Mouse (Mus musculus) stomach, embryonic 16.5 days (tissue): ENCODE measurements at regions not wholly inside any gene's neighbourhood (a gene's known extent, or its start where the extent isn't known, plus 50 kb on each side); places are given as distances from the start of the nearest gene placed in this dataset.

ENCODE experiments used
- ATAC-seq: fragments of 200-750 bp; cut with Nextera tagmentation; 2 replicates; pipeline ENCODE4 v1.8.0; 2017; ENCODE audit warnings: moderate number of reproducible peaks, moderate TSS enrichment; ENCODE audit not compliant: insufficient read depth, low FRiP score
- H3K27ac ChIP-seq: fragments of 300-500 bp; sonication (generic); 2 replicates; pipeline ENCODE4 v1.5.1; 2014; ENCODE audit warnings: low read length
- H3K27me3 ChIP-seq: fragments of 300-500 bp; sonication (generic); 2 replicates; pipeline ENCODE4 v1.6.1; 2014; ENCODE audit warnings: low read length, control low read depth, mixed read lengths; ENCODE audit not compliant: control insufficient read depth, insufficient read depth
- H3K36me3 ChIP-seq: fragments of 300-500 bp; sonication (generic); 2 replicates; pipeline ENCODE4 v1.6.1; 2014; ENCODE audit warnings: low read length; ENCODE audit not compliant: control insufficient read depth, insufficient read depth
- H3K4me1 ChIP-seq: fragments of 300-500 bp; sonication (generic); 2 replicates; pipeline ENCODE4 v1.6.1; 2014; ENCODE audit warnings: low read length, control low read depth, mixed read lengths; ENCODE audit not compliant: control insufficient read depth, insufficient read depth
- H3K4me2 ChIP-seq: fragments of 300-500 bp; sonication (generic); 2 replicates; pipeline ENCODE4 v1.6.1; 2014; ENCODE audit warnings: low read depth, low read length, mixed read lengths
- H3K4me3 ChIP-seq: fragments of 300-500 bp; sonication (generic); replicated peaks from 2 replicates; pipeline ENCODE4 v1.5.1; 2014; ENCODE audit warnings: mild to moderate bottlenecking, low read length
- H3K9ac ChIP-seq: fragments of 300-500 bp; sonication (generic); 2 replicates; pipeline ENCODE4 v1.6.1; 2014; ENCODE audit warnings: low read length
- H3K9me3 ChIP-seq: fragments of 300-500 bp; sonication (generic); replicated peaks from 2 replicates; pipeline ENCODE4 v1.6.1; 2016; ENCODE audit warnings: low read length, control low read depth; ENCODE audit not compliant: control insufficient read depth
- WGBS: fragments of 180-500 bp; shearing (Covaris S2); extraction: QIAGEN DNeasy Blood & Tissue Kit; methylation state at CpG from one replicate; pipeline ENCODE4 v1.1.7; 2014; 5-methylcytosine and 5-hydroxymethylcytosine counted together

DNA sequence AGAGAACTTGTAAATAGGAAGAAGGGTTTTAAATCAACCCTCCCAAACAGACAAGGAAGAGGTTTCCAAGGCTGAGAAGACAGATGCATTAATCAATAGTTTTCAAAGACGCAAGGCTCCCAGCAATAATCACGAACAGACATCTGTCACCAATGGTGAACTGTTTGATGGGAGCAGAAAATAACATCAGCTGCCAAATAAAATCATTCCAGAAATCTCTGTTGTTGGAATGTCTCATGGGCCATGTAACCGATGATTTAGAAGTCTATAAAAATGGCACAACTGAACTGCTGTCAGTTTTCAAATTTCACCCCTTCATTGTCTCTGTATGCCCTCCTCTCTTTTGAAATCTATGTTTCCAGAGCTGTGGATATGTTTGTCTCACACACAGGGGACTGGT, 152.7 kb downstream of the Ccdc71l start:
- H3K27ac ChIP-seq: no peak overlapping the region
- 86% methylated on average over 3 of the region's 3 CpGs for WGBS

DNA sequence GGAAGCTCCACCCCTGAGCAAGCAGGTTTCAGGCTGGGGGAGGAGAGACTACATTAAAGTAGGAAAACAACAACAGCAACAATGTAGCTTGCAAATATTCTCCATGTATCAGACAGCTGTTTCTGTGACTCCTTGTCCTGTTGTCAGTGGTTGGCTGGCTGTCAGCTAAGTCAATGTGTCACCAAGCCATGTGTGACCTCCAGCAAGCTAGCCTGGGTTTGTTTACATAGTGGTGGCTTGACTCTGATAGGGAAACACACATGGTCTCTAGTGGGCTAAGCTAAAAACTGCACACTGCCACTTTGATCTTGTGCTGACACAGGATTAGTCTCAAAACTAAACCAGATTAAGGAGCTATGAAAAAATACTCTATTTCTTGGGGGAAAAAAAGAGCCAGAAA, 155.1 kb downstream of the Ccdc71l start:
- H3K27ac ChIP-seq: no peak overlapping the region
- ATAC-seq: peak; percentile 83; the same call in 1 of the 2 replicates
- H3K27me3 ChIP-seq: no peaks in the 10 kb centered on the region
- no peaks in the 10 kb centered on the region for H3K4me1 ChIP-seq
- H3K9ac ChIP-seq: no peak overlapping the region
- no peaks in the 10 kb centered on the region for H3K9me3 ChIP-seq
- H3K36me3 ChIP-seq: no peaks in the 10 kb centered on the region
- no peak overlapping the region for H3K4me3 ChIP-seq
- no peak overlapping the region for H3K4me2 ChIP-seq

More for the DNA sequence above, 152.7 kb downstream of the Ccdc71l start:
- no peaks in the 10 kb centered on the region for H3K36me3 ChIP-seq
- no peak overlapping the region for H3K9ac ChIP-seq
- no peaks in the 10 kb centered on the region for H3K4me1 ChIP-seq
- H3K27me3 ChIP-seq: no peaks in the 10 kb centered on the region
- ATAC-seq: no peak
- H3K4me2 ChIP-seq: no peak overlapping the region
- no peak overlapping the region for H3K4me3 ChIP-seq
- H3K9me3 ChIP-seq: no peaks in the 10 kb centered on the region

DNA sequence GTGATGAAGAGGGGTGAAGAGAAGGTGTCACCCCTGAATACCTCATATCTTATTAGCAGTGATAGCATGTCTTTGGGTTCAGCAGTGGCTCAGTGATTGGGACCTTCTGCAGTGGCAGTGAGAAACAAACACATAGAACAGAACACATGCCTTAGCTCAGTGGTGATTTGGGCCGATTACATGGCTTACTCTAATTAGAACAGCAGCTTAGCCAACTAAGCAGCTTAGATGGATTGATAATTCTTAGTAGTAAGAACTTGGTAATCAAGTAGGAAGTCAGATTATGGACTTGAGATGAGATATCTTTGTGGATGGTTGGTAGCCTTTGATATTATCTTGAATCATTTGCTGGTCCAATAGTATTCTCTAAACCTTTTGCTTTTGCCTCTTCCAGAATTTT, 167.0 kb downstream of the Ccdc71l start:
- no peak for ATAC-seq
- no peaks in the 10 kb centered on the region for H3K27me3 ChIP-seq
- H3K27ac ChIP-seq: no peak overlapping the region
- no peak overlapping the region for H3K4me3 ChIP-seq
- H3K36me3 ChIP-seq: no peaks in the 10 kb centered on the region
- peaks cover 8% of the 10 kb centered on the region; the same call in 1 of the 2 replicates for H3K9me3 ChIP-seq
- no peak overlapping the region for H3K4me2 ChIP-seq
- no peak overlapping the region for H3K9ac ChIP-seq
- WGBS: 79% methylated on average over 1 of the region's 1 CpGs
- H3K4me1 ChIP-seq: no peaks in the 10 kb centered on the region

DNA sequence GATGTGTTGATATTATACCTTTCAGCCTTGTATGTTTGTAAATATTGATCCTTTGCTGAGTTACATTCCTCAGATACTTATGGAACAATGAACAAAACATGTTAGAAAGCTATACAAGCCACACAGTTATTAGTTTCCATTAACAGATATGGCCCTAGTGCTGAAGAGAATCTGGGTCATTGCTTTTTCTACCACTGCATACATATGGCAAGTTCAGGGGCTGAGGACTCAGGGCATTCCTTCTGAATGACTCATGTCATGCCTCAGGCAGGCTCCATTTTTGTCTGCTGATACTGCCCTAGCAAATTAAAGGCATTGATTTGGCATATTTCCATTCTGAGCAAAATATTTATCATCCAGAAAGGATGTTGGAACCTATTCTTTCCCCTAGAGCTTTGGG, 167.9 kb downstream of the Ccdc71l start:
- H3K4me3 ChIP-seq: no peak overlapping the region
- no peak overlapping the region for H3K9ac ChIP-seq
- H3K9me3 ChIP-seq: peaks cover 8% of the 10 kb centered on the region; the same call in 1 of the 2 replicates
- H3K36me3 ChIP-seq: no peaks in the 10 kb centered on the region
- no peaks in the 10 kb centered on the region for H3K4me1 ChIP-seq
- no peaks in the 10 kb centered on the region for H3K27me3 ChIP-seq
- no peak overlapping the region for H3K4me2 ChIP-seq
- no peak overlapping the region for H3K27ac ChIP-seq
- ATAC-seq: no peak

DNA sequence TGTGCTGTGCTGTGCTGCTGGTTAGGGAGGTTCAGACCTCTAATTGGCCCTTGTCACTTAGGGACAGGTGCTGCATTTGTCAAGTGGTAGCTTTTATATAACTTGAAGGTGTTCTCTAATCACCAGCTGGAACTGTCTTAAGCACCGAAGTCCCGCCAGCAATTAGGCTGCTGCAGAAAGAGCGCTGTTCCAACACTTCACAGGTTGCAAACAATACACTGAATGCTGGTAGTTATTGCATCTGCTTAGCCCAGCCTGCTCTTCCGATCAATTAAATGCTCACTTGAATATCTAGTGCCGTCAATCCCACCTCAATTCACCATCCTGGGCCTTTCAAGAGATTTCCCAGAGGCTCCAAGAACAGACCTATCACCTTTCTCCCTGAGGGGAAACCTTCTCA, 175.3 kb downstream of the Ccdc71l start:
- WGBS: 81% methylated on average over 5 of the region's 5 CpGs
- H3K4me1 ChIP-seq: no peaks in the 10 kb centered on the region
- H3K9ac ChIP-seq: no peak overlapping the region
- H3K4me3 ChIP-seq: no peak overlapping the region
- ATAC-seq: no peak
- no peaks in the 10 kb centered on the region for H3K27me3 ChIP-seq
- no peak overlapping the region for H3K4me2 ChIP-seq
- H3K36me3 ChIP-seq: no peaks in the 10 kb centered on the region
- H3K27ac ChIP-seq: no peak overlapping the region
- 0 out of 2 replicates have a peak, but pooled peaks cover 1% of the 10 kb centered on the region for H3K9me3 ChIP-seq

DNA sequence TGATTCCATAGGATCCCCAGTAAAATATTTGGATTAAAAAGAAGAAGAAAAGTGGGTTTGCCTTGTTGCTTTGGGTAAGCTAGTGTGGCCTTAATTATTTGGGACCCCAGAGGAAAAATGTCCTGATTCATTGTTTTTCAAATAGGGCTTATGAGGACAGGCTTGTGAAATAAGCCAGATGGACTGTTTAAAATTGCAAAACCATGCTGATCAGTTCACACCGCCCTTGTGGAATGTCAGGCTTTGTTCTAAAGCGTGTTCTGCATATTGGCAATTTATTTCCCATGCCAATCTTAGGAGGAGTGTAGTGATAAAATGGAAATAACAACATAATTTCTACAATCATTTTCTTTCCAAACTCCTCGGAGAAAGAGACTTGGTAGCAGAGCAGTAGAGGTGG, 189.3 kb downstream of the Ccdc71l start:
- ATAC-seq: no peak
- WGBS: 54% methylated on average over 3 of the region's 3 CpGs
- Histone ChIP-seq H3K4me3 (no peak overlapping the region), H3K4me2 (no peak overlapping the region), H3K27ac (no peak overlapping the region), H3K4me1 (no peaks in the 10 kb centered on the region), H3K27me3 (no peaks in the 10 kb centered on the region), H3K9me3 (no peaks in the 10 kb centered on the region), H3K9ac (no peak overlapping the region), H3K36me3 (no peaks in the 10 kb centered on the region)

DNA sequence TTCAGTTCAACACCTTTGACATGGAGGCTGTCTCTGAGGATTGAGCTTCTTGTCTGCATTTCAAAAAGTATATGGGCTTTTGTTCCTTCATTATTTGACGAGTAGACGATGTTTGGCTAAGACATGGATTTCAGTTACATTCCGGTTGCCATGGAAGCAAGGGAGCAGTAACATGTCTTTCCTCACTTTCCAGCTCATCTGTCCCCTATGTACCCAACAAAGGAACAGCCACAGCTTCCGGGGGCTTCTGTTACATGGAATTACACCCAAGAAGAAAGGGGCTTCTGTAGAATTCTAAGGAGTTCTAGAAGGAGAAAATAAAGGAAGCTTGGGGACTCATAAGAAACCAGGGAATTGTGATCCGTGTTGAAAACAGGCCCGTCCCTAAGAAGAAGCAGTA, 202.8 kb downstream of the Ccdc71l start:
- no peak for ATAC-seq
- Histone ChIP-seq H3K27me3 (no peaks in the 10 kb centered on the region), H3K27ac (no peak overlapping the region), H3K4me1 (no peaks in the 10 kb centered on the region), H3K9me3 (no peaks in the 10 kb centered on the region), H3K4me2 (no peak overlapping the region), H3K4me3 (no peak overlapping the region), H3K36me3 (no peaks in the 10 kb centered on the region), H3K9ac (no peak overlapping the region)
- WGBS: 82% methylated on average over 6 of the region's 6 CpGs

DNA sequence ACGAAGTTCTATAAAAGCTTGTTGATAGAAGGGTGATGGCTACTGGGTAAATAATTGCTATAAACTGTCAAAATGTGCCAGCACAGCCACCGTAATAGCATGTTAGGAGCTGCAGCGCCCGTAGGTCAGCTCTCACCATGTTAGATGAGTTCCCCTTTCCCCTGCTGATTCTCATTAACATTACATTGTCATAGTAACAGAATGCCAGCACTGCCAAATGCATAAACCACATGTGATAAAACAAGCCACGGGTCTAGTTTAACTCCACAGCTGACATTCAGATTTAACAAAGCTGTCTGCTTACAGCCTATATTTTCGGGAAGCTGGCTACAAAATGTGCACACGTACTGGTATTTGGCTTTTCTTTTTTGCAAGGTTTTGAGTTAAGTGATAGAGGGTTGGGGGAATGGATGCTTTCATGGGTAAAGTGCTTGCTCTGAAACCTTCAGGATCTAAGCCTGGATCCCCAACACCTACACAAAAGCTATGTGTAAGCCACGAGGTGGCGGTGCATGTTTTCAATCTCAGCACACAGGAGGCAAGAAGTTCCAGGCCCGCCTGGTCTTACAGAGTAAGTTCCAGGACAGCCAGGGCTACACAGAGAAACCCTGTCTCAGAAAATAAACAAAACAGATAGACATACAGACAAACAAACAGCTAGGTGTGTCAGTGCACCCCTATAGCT, 217.1 kb upstream of the Nampt start:
- no peak overlapping the region for H3K9ac ChIP-seq
- H3K4me1 ChIP-seq: no peaks in the 10 kb centered on the region
- no peaks in the 10 kb centered on the region for H3K9me3 ChIP-seq
- ATAC-seq: no peak
- H3K4me2 ChIP-seq: no peak overlapping the region
- WGBS: 75% methylated on average over 10 of the region's 10 CpGs
- H3K4me3 ChIP-seq: no peak overlapping the region
- H3K27me3 ChIP-seq: no peaks in the 10 kb centered on the region
- no peak overlapping the region for H3K27ac ChIP-seq
- no peaks in the 10 kb centered on the region for H3K36me3 ChIP-seq

DNA sequence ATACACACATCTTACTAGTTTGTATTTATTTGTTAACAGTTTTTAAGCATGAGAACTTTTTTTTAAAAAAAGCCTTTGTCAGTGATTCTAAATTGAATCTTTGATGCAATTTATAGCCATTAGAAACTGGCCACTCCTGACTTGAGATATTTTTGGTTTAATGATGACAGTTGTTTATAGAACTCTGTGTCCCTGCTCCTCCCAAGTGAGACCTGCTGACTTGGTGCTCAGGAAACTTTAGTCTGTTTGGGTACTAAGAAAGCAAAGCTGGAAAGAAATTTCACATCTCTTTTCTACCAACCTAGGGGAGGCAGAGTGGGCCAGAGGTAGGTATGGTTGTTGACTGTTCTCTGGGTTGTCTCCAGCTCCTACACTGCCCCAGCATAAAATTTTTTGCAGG, 214.0 kb upstream of the Nampt start:
- no peak overlapping the region for H3K27ac ChIP-seq
- no peak overlapping the region for H3K4me3 ChIP-seq
- no peaks in the 10 kb centered on the region for H3K9me3 ChIP-seq
- no peak overlapping the region for H3K4me2 ChIP-seq
- H3K9ac ChIP-seq: no peak overlapping the region
- ATAC-seq: no peak
- no peaks in the 10 kb centered on the region for H3K36me3 ChIP-seq
- no peaks in the 10 kb centered on the region for H3K27me3 ChIP-seq
- H3K4me1 ChIP-seq: no peaks in the 10 kb centered on the region

DNA sequence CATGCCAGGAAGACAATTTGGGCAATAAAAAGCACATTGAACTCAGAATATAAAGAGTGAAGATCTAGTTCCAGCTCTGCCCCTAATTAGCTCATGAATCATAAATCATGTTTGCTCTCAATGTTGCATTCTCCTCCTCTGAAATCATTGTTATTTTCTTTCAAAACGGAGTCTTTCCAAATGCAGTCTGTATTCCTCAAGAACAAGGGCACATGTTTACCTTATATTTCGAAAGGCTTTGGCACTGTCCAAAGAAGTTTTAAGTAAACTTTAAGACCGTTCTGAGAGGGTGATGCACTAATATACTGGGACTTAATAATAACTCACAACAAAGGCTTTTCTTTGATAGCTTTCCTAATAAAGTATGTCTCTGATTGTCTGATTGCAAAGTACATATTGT, 204.3 kb upstream of the Nampt start:
- H3K4me3 ChIP-seq: no peak overlapping the region
- H3K4me2 ChIP-seq: no peak overlapping the region
- no peak overlapping the region for H3K9ac ChIP-seq
- no peak for ATAC-seq
- no peaks in the 10 kb centered on the region for H3K4me1 ChIP-seq
- H3K27ac ChIP-seq: no peak overlapping the region
- H3K36me3 ChIP-seq: no peaks in the 10 kb centered on the region
- no peaks in the 10 kb centered on the region for H3K9me3 ChIP-seq
- no peaks in the 10 kb centered on the region for H3K27me3 ChIP-seq
- WGBS: 28% methylated on average over 3 of the region's 3 CpGs
